ENCODE assay signal across 9 mouse cellular contexts in the genomic region with DNA sequence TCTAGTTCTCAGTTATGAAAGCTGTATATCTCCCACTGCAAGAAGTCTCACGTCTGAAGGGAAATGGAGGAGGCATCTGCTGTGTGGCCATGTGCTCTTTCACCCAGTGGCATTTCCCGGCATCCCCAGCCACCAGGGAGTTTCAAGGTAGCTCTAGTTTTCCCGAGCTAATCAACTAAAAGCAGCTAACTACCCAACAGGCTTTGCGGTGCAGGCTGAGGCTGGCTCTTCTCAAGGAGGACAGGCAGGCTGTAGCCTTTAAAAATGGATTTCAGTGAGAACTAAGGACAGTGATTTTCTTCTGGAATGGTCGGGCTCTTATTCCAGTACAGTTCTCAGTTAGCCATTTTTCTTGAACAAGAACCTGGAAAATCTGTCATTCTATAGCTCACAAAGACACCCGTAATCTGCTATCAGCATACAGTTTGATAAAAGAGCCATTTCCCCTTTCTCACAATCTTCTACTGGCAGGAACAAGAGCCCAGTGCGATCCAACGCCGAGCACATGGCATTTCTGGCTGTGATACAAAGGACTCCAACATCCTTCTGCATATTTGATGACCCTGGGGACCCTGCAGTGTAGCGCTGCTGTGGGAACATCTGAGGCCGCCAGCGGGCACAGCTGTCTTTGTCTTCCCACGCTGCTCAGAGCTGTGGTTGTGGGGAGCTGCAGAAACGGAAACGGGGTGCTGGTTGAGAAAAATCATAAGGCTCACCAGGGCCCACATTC.
DNase-seq lines count a peak whose midpoint lies in the region; ATAC-seq lines count a peak whose summit lies in the region.
"Had no signal": no experiment of that assay in that cellular context is flagged by ENCODE, and none has a peak within 500 bp of the region (broad histone marks: within the 10 kb centered on the region; RNA-seq: fewer than 3 reads in every experiment).

No protein-coding gene starts in this region.

- no peaks in the 10 kb centered on the region for H3K9me3 ChIP-seq in hindbrain, embryonic 10.5 days
- H3K9me3 ChIP-seq: G1E had no signal

- no peaks in the 10 kb centered on the region for H3K27me3 ChIP-seq in hindbrain, embryonic 10.5 days (ENCODE audit: insufficient read depth, poor library complexity, severe bottlenecking)

- H3K4me1 ChIP-seq in hindbrain, embryonic 10.5 days (replicated peaks) = peaks cover 11% of the 10 kb centered on the region

- H3K4me3 ChIP-seq in hindbrain, embryonic 10.5 days = peak overlapping the region; percentile 20; the same call in 1 of the 2 replicates

- ATAC-seq in frontal cortex, adult (ENCODE audit: low TSS enrichment) = peak; percentile 90

- no peaks in the 10 kb centered on the region for H3K36me3 ChIP-seq in hindbrain, embryonic 10.5 days
- H3K36me3 ChIP-seq: G1E had no signal

- 36% methylated on average over 15 of the region's 15 CpGs for WGBS in hindbrain, embryonic 10.5 days

- DNase-seq in left cerebral cortex, adult 18-20 months (ENCODE audit: low spot score in 2 of 2) = peak; percentile 9 to 35
- no peak for DNase-seq in left cerebral cortex, adult 11 months (ENCODE audit: low spot score)
- peak; percentile 69 for DNase-seq in hindbrain, embryonic 10.5 days (ENCODE audit: low spot score)
- peak; percentile 30 for DNase-seq in layer of hippocampus, adult 9-11 months
- DNase-seq in lung, postnatal 36 days = peak; percentile 63
- DNase-seq in right cerebral cortex, postnatal 14 days = peak; percentile 14
- DNase-seq in MN1 (ENCODE audit: low spot score) = no peak

- H3K27ac ChIP-seq in hindbrain, embryonic 10.5 days = peak overlapping the region; percentile 88

Comparison
In these comparisons a context has a peak if more than half of its experiments do, and no peak if none do; other contexts are left out.
1. DNase-seq: peak in left cerebral cortex, adult 18-20 months (2 of 2), hindbrain, embryonic 10.5 days (single experiment), layer of hippocampus, adult 9-11 months (single experiment), lung, postnatal 36 days (single experiment) and right cerebral cortex, postnatal 14 days (single experiment); none in left cerebral cortex, adult 11 months (single experiment) and MN1 (single experiment).